Mouse (Mus musculus): ENCODE measurements around the gene Gzf1. TPM values are rescaled to one million over a fixed set of nuclear protein-coding genes. Genes with fewer than 3 reads are reported as not detected.
A peak's percentile ranks its signal among the peaks of the same experiment; 100 is the strongest.

Gene Gzf1
- polyA plus RNA-seq, 1 experiment from 2014 or later, result 14.9 TPM

DNA sequence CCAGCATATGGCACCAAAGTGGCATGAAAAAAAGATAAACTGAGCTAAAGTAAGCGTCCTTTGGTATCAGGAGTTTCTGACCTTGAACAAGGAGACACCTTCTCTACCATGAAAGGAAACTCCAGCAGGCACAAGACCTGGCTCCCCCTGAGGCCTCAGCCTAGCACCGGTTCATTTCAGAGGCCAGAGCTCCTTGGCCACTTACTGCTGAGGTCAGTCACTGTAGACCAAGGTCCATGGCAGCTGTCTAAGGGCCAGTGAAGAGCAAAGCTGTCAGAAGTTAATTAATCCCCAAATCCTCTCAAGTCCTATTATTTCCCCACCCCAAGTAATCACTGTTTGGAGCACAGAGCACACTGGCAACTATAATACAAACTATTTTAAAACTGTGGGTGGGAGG, 36.2 kb downstream of the Gzf1 start:
- ATAC-seq, result no peak
- Histone ChIP-seq H3K4me3 (ENCODE audit: low read depth, low read length) (no peak overlapping the region), H3K4me1 (replicated peaks; ENCODE audit: control insufficient read depth, insufficient read depth, low read length) (no peaks in the 10 kb centered on the region), H3K4me2 (replicated peaks; ENCODE audit: low read depth) (no peak overlapping the region), H3K36me3 (ENCODE audit: control insufficient read depth, insufficient read depth) (no peaks in the 10 kb centered on the region), H3K9ac (ENCODE audit: low read depth, low read length) (no peak overlapping the region), H3K27me3 (replicated peaks; ENCODE audit: control insufficient read depth, insufficient read depth, low read length) (no peaks in the 10 kb centered on the region), H3K9me3 (ENCODE audit: control insufficient read depth) (no peaks in the 10 kb centered on the region), H3K27ac (ENCODE audit: low read depth, low read length) (no peak overlapping the region)
- no peak for TF ChIP-seq CTCF (IDR thresholded peaks at IDR 0.05; ENCODE audit: low read depth)
- 64% methylated on average over 2 of the region's 2 CpGs for WGBS

DNA sequence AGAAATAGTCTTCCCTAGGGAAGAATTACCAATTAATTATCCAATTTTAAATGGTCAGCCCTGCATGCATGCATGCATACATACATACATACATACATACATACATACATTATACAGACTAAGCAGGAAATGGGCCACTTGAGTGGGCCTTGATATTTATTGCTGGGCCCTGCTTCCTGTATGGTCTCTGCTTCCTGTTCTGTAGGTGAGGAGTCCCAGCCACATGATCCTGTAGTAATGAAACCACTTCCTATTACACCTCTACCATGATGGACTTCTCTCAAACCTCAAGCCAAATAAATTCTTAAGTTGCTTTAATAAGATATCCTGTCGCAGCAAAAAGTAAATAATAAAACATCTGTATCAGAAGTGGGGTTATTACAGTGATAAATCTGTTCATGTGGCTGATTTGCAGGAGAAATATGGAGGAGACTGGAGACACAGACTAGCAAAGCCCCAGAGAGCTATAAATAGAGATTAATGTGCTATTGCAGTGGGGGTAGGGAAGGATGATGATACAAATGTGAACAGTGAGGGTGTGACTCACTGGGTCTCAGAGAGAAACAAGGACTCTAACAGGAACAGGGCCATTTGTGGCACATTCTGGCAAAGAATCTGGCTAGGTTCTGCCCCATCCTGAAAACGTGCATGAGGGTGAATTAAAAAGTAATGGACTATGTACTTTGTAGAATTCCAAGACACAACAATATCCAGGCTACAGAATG, 38.6 kb downstream of the Gzf1 start:
- Histone ChIP-seq H3K27me3 (replicated peaks; ENCODE audit: control insufficient read depth, insufficient read depth, low read length) (no peaks in the 10 kb centered on the region), H3K4me1 (replicated peaks; ENCODE audit: control insufficient read depth, insufficient read depth, low read length) (no peaks in the 10 kb centered on the region), H3K27ac (ENCODE audit: low read depth, low read length) (no peak overlapping the region), H3K4me3 (ENCODE audit: low read depth, low read length) (no peak overlapping the region), H3K9ac (ENCODE audit: low read depth, low read length) (no peak overlapping the region), H3K36me3 (ENCODE audit: control insufficient read depth, insufficient read depth) (no peaks in the 10 kb centered on the region), H3K9me3 (ENCODE audit: control insufficient read depth) (no peaks in the 10 kb centered on the region), H3K4me2 (replicated peaks; ENCODE audit: low read depth) (no peak overlapping the region)
- no peak for TF ChIP-seq CTCF (IDR thresholded peaks at IDR 0.05; ENCODE audit: low read depth)
- ATAC-seq, result no peak
- 50% methylated on average over 2 of the region's 2 CpGs for WGBS

DNA sequence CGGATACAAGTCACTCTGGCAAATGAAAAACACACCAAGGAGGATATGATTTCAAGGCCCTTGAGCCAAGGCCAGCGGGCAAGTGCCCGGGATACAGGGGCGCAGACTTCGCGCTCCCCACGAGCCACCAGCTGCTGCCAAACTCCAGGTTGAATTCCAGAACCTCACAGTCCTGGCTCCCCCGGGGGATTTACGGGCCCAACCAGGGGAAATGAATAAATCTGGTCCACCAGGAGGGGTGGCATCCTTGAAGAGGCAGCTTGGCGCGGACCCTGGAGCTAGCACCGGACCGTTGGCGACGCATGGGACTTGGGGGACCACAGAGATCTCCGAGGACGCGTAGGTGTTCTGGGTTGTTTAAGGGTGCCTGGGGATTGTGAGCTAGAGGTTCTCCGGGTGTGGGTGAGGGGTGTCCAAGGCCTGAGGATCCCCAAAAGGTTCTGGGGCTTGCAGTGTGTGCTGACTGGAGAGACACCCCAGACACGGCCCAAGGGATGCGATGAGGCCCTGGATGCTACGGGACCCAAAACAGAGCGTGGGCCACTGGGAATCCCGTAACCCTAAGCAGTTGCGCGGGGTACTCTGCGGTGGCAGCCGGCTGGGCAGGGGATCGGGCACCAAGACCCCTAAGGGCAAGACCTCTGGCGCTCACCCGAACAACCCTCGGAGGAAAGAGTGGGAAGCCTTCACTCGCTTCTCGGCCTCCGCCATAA, 50.9 kb downstream of the Gzf1 start:
- ATAC-seq, result peak; percentile 57
- no peaks in the 10 kb centered on the region for H3K9me3 ChIP-seq (ENCODE audit: control insufficient read depth)
- H3K27ac ChIP-seq (ENCODE audit: low read depth, low read length), result no peak overlapping the region
- no peak for TF ChIP-seq CTCF (IDR thresholded peaks at IDR 0.05; ENCODE audit: low read depth)
- WGBS, result under 1% methylated on average over 35 of the region's 35 CpGs
- peak overlapping the region; percentile 63 for H3K9ac ChIP-seq (ENCODE audit: low read depth, low read length)
- peak overlapping the region; percentile 74 for H3K4me3 ChIP-seq (ENCODE audit: low read depth, low read length)
- H3K27me3 ChIP-seq (replicated peaks; ENCODE audit: control insufficient read depth, insufficient read depth, low read length), result no peaks in the 10 kb centered on the region
- H3K4me1 ChIP-seq (replicated peaks; ENCODE audit: control insufficient read depth, insufficient read depth, low read length), result no peaks in the 10 kb centered on the region
- no peaks in the 10 kb centered on the region for H3K36me3 ChIP-seq (ENCODE audit: control insufficient read depth, insufficient read depth)
- H3K4me2 ChIP-seq (replicated peaks; ENCODE audit: low read depth), result peak overlapping the region; percentile 98

DNA sequence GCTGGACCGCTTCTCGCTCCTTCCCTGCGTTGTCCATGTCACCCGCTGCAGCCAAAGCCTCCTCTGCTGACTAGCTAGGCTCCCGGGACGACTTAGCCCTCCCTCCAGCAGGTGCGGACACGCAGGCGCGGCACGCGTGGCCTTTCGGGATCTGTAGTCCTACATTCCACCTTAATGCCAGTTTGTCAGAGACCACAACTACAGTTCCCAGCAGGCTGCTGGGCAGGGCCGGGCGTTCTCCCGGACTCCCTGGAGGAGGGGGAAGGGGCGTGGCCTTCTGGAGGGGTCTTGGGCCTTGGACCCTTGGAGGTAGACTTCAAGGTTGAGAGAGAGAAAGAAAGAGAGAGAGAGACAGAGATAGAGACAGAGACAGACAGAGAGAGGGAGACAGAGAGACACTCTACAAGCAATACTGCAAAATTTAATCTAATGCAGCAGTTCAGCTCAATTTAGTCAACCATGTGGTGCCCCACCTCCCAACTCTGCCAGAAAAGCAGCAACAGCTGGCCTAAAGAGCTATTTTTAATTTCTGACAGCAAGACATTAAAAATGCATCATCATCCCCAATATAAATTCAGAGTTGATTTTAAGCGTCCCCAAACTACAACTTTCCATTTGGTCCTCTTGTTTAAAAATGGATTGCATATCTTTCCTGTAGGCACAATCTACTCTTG, 51.6 kb downstream of the Gzf1 start, which contains the start of gene Napb:
Gene Napb (minus strand): TSS at position 141 of the 674 bp plus-strand sequence.
- H3K4me3 ChIP-seq (ENCODE audit: low read depth, low read length), result peak within 1 kb of the TSS; percentile 74
- no peaks in the 10 kb centered on the region for H3K9me3 ChIP-seq (ENCODE audit: control insufficient read depth)
- H3K4me2 ChIP-seq (replicated peaks; ENCODE audit: low read depth), result peak within 1 kb of the TSS; percentile 98
- TF ChIP-seq CTCF (IDR thresholded peaks at IDR 0.05; ENCODE audit: low read depth), result no peak
- no peaks in the 10 kb centered on the region for H3K36me3 ChIP-seq (ENCODE audit: control insufficient read depth, insufficient read depth)
- H3K9ac ChIP-seq (ENCODE audit: low read depth, low read length), result peak within 1 kb of the TSS; percentile 63
- peak; percentile 98 for ATAC-seq
- no peaks in the 10 kb centered on the region for H3K27me3 ChIP-seq (replicated peaks; ENCODE audit: control insufficient read depth, insufficient read depth, low read length)
- WGBS, result 4% methylated on average over 18 of the region's 18 CpGs
- H3K4me1 ChIP-seq (replicated peaks; ENCODE audit: control insufficient read depth, insufficient read depth, low read length), result no peaks in the 10 kb centered on the region
- H3K27ac ChIP-seq (ENCODE audit: low read depth, low read length), result no peak within 1 kb of the TSS

Other genes starting within 250 kb of the Gzf1 start
- gene Cd93, start 237.5 kb upstream of the Gzf1 start, polyA plus RNA-seq (2015; fragmentation: Nextera tagmentation; extraction: Ambion mirVana), result 4.8 and 5.0 TPM in 2 replicates
- gene Nxt1, start 8.4 kb upstream of the Gzf1 start, polyA plus RNA-seq (2015; fragmentation: Nextera tagmentation; extraction: Ambion mirVana), result 35.6 and 35.9 TPM in 2 replicates
- gene Napb, start 51.4 kb downstream of the Gzf1 start, polyA plus RNA-seq (2015; fragmentation: Nextera tagmentation; extraction: Ambion mirVana), result 2.2 and 2.4 TPM in 2 replicates
- not detected in 2 replicates for gene Cstl1, start 69.3 kb downstream of the Gzf1 start, polyA plus RNA-seq (2015; fragmentation: Nextera tagmentation; extraction: Ambion mirVana)
- gene Cst11, start 90.5 kb downstream of the Gzf1 start, polyA plus RNA-seq (2015; fragmentation: Nextera tagmentation; extraction: Ambion mirVana), result not detected in 2 replicates
- not detected in 2 replicates for gene 8030411F24Rik, start 101.0 kb downstream of the Gzf1 start, polyA plus RNA-seq (2015; fragmentation: Nextera tagmentation; extraction: Ambion mirVana)
- not detected in 2 replicates for gene Cst12, start 108.3 kb downstream of the Gzf1 start, polyA plus RNA-seq (2015; fragmentation: Nextera tagmentation; extraction: Ambion mirVana)
- not detected in 2 replicates for gene Cst8, start 117.8 kb downstream of the Gzf1 start, polyA plus RNA-seq (2015; fragmentation: Nextera tagmentation; extraction: Ambion mirVana)
- not detected in 2 replicates for gene Cst13, start 139.1 kb downstream of the Gzf1 start, polyA plus RNA-seq (2015; fragmentation: Nextera tagmentation; extraction: Ambion mirVana)
- gene Cst9, start 154.1 kb downstream of the Gzf1 start, polyA plus RNA-seq (2015; fragmentation: Nextera tagmentation; extraction: Ambion mirVana), result not detected in 2 replicates
- gene 9230104L09Rik, start 184.0 kb downstream of the Gzf1 start, polyA plus RNA-seq (2015; fragmentation: Nextera tagmentation; extraction: Ambion mirVana), result not detected in 2 replicates
- 305 and 313 TPM in 2 replicates for gene Cst3, start 194.7 kb downstream of the Gzf1 start, polyA plus RNA-seq (2015; fragmentation: Nextera tagmentation; extraction: Ambion mirVana)